Mouse (Mus musculus): ENCODE measurements around the gene Kcnk10.
"Not testable (repeated sequence)": the region's sequence is repeated elsewhere in the genome, so short reads cannot be mapped to it uniquely, and the experiment has no call there.

The Kcnk10 gene

GRCm38 (mm10) chr12:98577861-98578360, at the start of gene Kcnk10:
Kcnk10 (minus strand) TSS chr12:98578310.
- DNase-seq (ENCODE audit: low read depth, low spot score): no peak

- peak; percentile 80 for DNase-seq (ENCODE audit: low read depth, low spot score)
Measured at GRCm38 (mm10) chr12:98627392-98628259, 49.5 kb upstream of the Kcnk10 start, which contains the start of gene Spata7. Spata7 (plus strand) TSS chr12:98628157.

- DNase-seq (ENCODE audit: low read depth, low spot score): not testable (repeated sequence)
Measured at GRCm38 (mm10) chr12:98623266-98623665, 45.2 kb upstream of the Kcnk10 start.

- DNase-seq (ENCODE audit: low read depth, low spot score): not testable (repeated sequence)
Measured at GRCm38 (mm10) chr12:98620922-98621321, 42.8 kb upstream of the Kcnk10 start.

GRCm38 (mm10) chr12:98619496-98619895, 41.4 kb upstream of the Kcnk10 start:
- no peak for DNase-seq (ENCODE audit: low read depth, low spot score)

- no peak for DNase-seq (ENCODE audit: low read depth, low spot score)
Measured at GRCm38 (mm10) chr12:98615746-98616145, 37.6 kb upstream of the Kcnk10 start.

GRCm38 (mm10) chr12:98614910-98615508, 36.9 kb upstream of the Kcnk10 start:
- no peak for DNase-seq (ENCODE audit: low read depth, low spot score)

- DNase-seq (ENCODE audit: low read depth, low spot score): peak; percentile 57
Measured at GRCm38 (mm10) chr12:98610341-98610740, 32.2 kb upstream of the Kcnk10 start.

GRCm38 (mm10) chr12:98606595-98607290, 28.6 kb upstream of the Kcnk10 start:
- no peak for DNase-seq (ENCODE audit: low read depth, low spot score)

- DNase-seq (ENCODE audit: low read depth, low spot score): no peak
Measured at GRCm38 (mm10) chr12:98605264-98605663, 27.2 kb upstream of the Kcnk10 start.

GRCm38 (mm10) chr12:98602114-98602513, 24.0 kb upstream of the Kcnk10 start:
- peak; percentile 28 for DNase-seq (ENCODE audit: low read depth, low spot score)

- DNase-seq (ENCODE audit: low read depth, low spot score): no peak
Measured at GRCm38 (mm10) chr12:98600861-98601260, 22.8 kb upstream of the Kcnk10 start.

GRCm38 (mm10) chr12:98591016-98591415, 12.9 kb upstream of the Kcnk10 start:
- no peak for DNase-seq (ENCODE audit: low read depth, low spot score)

- DNase-seq (ENCODE audit: low read depth, low spot score): no peak
Measured at GRCm38 (mm10) chr12:98588573-98588972, 10.5 kb upstream of the Kcnk10 start.

- DNase-seq (ENCODE audit: low read depth, low spot score): no peak
Measured at GRCm38 (mm10) chr12:98585302-98585701, 7.2 kb upstream of the Kcnk10 start.

GRCm38 (mm10) chr12:98575942-98576550, 2.1 kb downstream of the Kcnk10 start:
- no peak for DNase-seq (ENCODE audit: low read depth, low spot score)

GRCm38 (mm10) chr12:98575195-98575887, 2.8 kb downstream of the Kcnk10 start:
- DNase-seq (ENCODE audit: low read depth, low spot score): no peak

- DNase-seq (ENCODE audit: low read depth, low spot score): peak; percentile 53
Measured at GRCm38 (mm10) chr12:98574353-98575194, 3.5 kb downstream of the Kcnk10 start.

- DNase-seq (ENCODE audit: low read depth, low spot score): peak; percentile 84
Measured at GRCm38 (mm10) chr12:98573317-98574270, 4.5 kb downstream of the Kcnk10 start.

Data from telencephalon, adult 2 months (tissue).